Mouse (Mus musculus): ENCODE measurements around the gene Gm10112.
A peak's percentile ranks its signal among the peaks of the same experiment; 100 is the strongest.

Gm10112 gene

GRCm38 (mm10) chrX:111168040-111168439 lies at the start of gene Gm10112:
Gene Gm10112 (plus strand): TSS chrX:111168340.
- DNase-seq, result no peak

DNA sequence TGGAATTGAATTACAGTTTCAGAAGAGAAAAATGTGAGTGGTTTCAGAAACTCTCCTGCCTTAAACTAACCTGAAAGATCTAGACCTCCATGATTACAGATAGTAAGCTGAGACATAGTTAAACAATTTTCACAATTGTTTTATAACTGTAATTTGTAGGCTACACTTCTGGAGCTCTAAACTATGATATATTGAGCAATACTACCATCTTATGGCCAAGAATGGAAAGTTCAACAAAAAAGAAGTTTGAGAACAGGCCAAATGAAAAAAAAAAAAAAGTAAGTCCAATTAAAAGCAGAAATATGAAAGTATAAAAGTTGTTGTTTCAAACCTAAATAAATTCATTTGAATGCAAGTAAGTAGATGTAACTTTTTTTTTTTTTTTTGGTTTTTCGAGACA lies 21.4 kb downstream of the Gm10112 start:
- DNase-seq, result no peak

- DNase-seq, result peak; percentile 42
These were observed 28.2 kb downstream of the Gm10112 start for GRCm38 (mm10) chrX:111196376-111196775.

DNA sequence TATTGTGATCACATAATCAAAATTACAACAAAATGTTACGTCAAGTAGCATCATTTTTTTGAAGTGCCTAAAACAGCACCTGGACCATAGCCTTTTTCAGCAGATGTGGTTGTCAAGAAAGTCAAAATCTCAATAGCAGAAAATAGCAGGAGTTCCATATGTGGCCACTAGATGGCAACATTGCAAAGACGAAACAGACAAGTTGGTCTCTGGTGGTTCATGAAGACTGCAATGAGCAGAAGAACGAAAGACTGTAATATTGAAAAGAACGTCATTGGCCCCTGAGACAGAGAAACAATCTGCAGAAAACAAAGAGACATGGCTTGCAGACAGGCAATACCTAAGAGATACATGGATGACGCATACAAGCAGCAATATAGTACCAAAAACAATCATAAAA lies 42.1 kb downstream of the Gm10112 start:
- peak; percentile 63 for DNase-seq

Data from retina, postnatal 1 day (tissue).